17 mouse cellular contexts compared by ENCODE assay signal in genomic region chr2:131749746-131750145, GRCm38 (mm10).
DNase-seq lines count a peak whose midpoint lies in the region; ATAC-seq and TF ChIP-seq lines count a peak whose summit lies in the region.
"Had no signal": no experiment of that assay in that cellular context is flagged by ENCODE, and none has a peak within 500 bp of the region (broad histone marks: within the 10 kb centered on the region; RNA-seq: fewer than 3 reads in every experiment).

No protein-coding gene starts in this region.

- H3K4me1 ChIP-seq in heart, embryonic 11.5 days (ENCODE audit: control insufficient read depth, insufficient read depth, low read length) = peaks cover 3% of the 10 kb centered on the region; the same call in 1 of the 2 replicates
- peaks cover 6% of the 10 kb centered on the region; the same call in 1 of the 2 replicates for H3K4me1 ChIP-seq in kidney, embryonic 14.5 days (ENCODE audit: control insufficient read depth, insufficient read depth, low read length)
- peaks cover 11% of the 10 kb centered on the region for H3K4me1 ChIP-seq in olfactory bulb, adult 2 months (ENCODE audit: control insufficient read depth, insufficient read depth, low read length)
- H3K4me1 ChIP-seq: forebrain, embryonic 12.5 days; liver, embryonic 12.5 days; midbrain, embryonic 13.5 days had no signal

- no peaks in the 10 kb centered on the region for H3K27me3 ChIP-seq in heart, embryonic 11.5 days (ENCODE audit: control insufficient read depth, insufficient read depth, low read length)
- H3K27me3 ChIP-seq in kidney, embryonic 14.5 days (ENCODE audit: control insufficient read depth, insufficient read depth, low read length) = no peaks in the 10 kb centered on the region
- H3K27me3 ChIP-seq: forebrain, embryonic 12.5 days; heart, embryonic 12.5 days; liver, embryonic 12.5 days; midbrain, embryonic 13.5 days had no signal

- no peak overlapping the region for H3K4me2 ChIP-seq in heart, embryonic 11.5 days
- H3K4me2 ChIP-seq in kidney, embryonic 14.5 days (replicated peaks; ENCODE audit: low read depth, low read length) = no peak overlapping the region
- H3K4me2 ChIP-seq: forebrain, embryonic 12.5 days; heart, embryonic 12.5 days; liver, embryonic 12.5 days; midbrain, embryonic 13.5 days had no signal

- intact Hi-C loops in left cerebral cortex, postnatal 10 days (cut with DNase I) = no loop called here

- ATAC-seq in heart, embryonic 11.5 days (replicated peaks; ENCODE audit: insufficient number of reproducible peaks, low FRiP score, low TSS enrichment) = no peak
- 0 out of 2 replicates have a peak, but pooled peaks have one; percentile 4 for ATAC-seq in kidney, embryonic 14.5 days (ENCODE audit: low FRiP score, low TSS enrichment)
- ATAC-seq: liver, embryonic 12.5 days; midbrain, embryonic 13.5 days had no signal

- H3K9me3 ChIP-seq in heart, embryonic 11.5 days (replicated peaks; ENCODE audit: control insufficient read depth, low read length) = no peaks in the 10 kb centered on the region
- H3K9me3 ChIP-seq in kidney, embryonic 14.5 days (ENCODE audit: control insufficient read depth, low read length) = no peaks in the 10 kb centered on the region
- H3K9me3 ChIP-seq: forebrain, embryonic 12.5 days; heart, embryonic 12.5 days; limb, embryonic 10.5 days; liver, embryonic 12.5 days; midbrain, embryonic 13.5 days had no signal

- DNase-seq in heart, adult 11 months = peak; percentile 57
- DNase-seq in lung, postnatal 10 days = peak; percentile 30
- no peak for DNase-seq in lung, postnatal 36 days
- DNase-seq in left cerebral cortex, postnatal 10 days (ENCODE audit: extremely low spot score in 1 of 2, low spot score in 2 of 2) = no peak
- DNase-seq in adrenal gland, postnatal 10 days = no peak
- DNase-seq: adrenal gland, postnatal 36 days; cerebellum, adult 8-10 months; gastrocnemius, postnatal 14 days; layer of hippocampus, postnatal 36 days had no signal

- H3K9ac ChIP-seq in heart, embryonic 11.5 days (ENCODE audit: low read depth, low read length) = no peak overlapping the region
- no peak overlapping the region for H3K9ac ChIP-seq in kidney, embryonic 14.5 days (ENCODE audit: low read depth, low read length)
- H3K9ac ChIP-seq: forebrain, embryonic 12.5 days; heart, embryonic 12.5 days; liver, embryonic 12.5 days; midbrain, embryonic 13.5 days had no signal

- no peak for TF ChIP-seq CTCF in olfactory bulb, adult 2 months (IDR thresholded peaks at IDR 0.05; ENCODE audit: insufficient read depth, low read depth, low read length)

- TF ChIP-seq POLR2A in olfactory bulb, adult 2 months (IDR thresholded peaks at IDR 0.05; ENCODE audit: insufficient read depth, low read depth, low read length) = no peak

- WGBS in heart, embryonic 11.5 days (ENCODE audit: insufficient replicate concordance) = 87% methylated on average over 3 of the region's 3 CpGs
- WGBS in kidney, embryonic 14.5 days = 71% methylated on average over 3 of the region's 3 CpGs
- WGBS in olfactory bulb, adult 2 months = 81% methylated on average over 3 of the region's 3 CpGs

- H3K4me3 ChIP-seq in heart, embryonic 11.5 days (ENCODE audit: low read depth, low read length) = no peak overlapping the region
- H3K4me3 ChIP-seq in kidney, embryonic 14.5 days (ENCODE audit: low read length) = no peak overlapping the region
- no peak overlapping the region for H3K4me3 ChIP-seq in olfactory bulb, adult 2 months (ENCODE audit: insufficient read depth, low read depth, low read length)
- H3K4me3 ChIP-seq: forebrain, embryonic 12.5 days; heart, embryonic 12.5 days; limb, embryonic 10.5 days; liver, embryonic 12.5 days; midbrain, embryonic 13.5 days had no signal

- no peaks in the 10 kb centered on the region for H3K36me3 ChIP-seq in heart, embryonic 11.5 days (ENCODE audit: control insufficient read depth, insufficient read depth, low read length)
- H3K36me3 ChIP-seq in kidney, embryonic 14.5 days (ENCODE audit: control insufficient read depth, insufficient read depth, low read length) = no peaks in the 10 kb centered on the region
- H3K36me3 ChIP-seq: forebrain, embryonic 12.5 days; heart, embryonic 12.5 days; limb, embryonic 10.5 days; liver, embryonic 12.5 days; midbrain, embryonic 13.5 days had no signal

- no peak overlapping the region for H3K27ac ChIP-seq in heart, embryonic 11.5 days (ENCODE audit: low read depth, low read length)
- H3K27ac ChIP-seq in kidney, embryonic 14.5 days (ENCODE audit: low read depth, low read length) = peak overlapping the region; percentile 17; the same call in 1 of the 2 replicates
- 0 out of 2 replicates have a peak overlapping the region, but pooled peaks have one; percentile 26 for H3K27ac ChIP-seq in olfactory bulb, adult 2 months (ENCODE audit: insufficient read depth, low read depth, low read length)
- H3K27ac ChIP-seq: forebrain, embryonic 12.5 days; limb, embryonic 10.5 days; liver, embryonic 12.5 days; midbrain, embryonic 13.5 days had no signal

Comparison
In these comparisons a context has a peak if more than half of its experiments do, and no peak if none do; other contexts are left out.
1. DNase-seq: peak in heart, adult 11 months (single experiment) and lung, postnatal 10 days (single experiment); none in lung, postnatal 36 days (single experiment), left cerebral cortex, postnatal 10 days (0 of 2) and adrenal gland, postnatal 10 days (single experiment).